Mouse (Mus musculus) midbrain, embryonic 11.5 days (tissue): ENCODE results near the gene Prpf18. TPM values are rescaled to one million over a fixed set of nuclear protein-coding genes. Genes with fewer than 3 reads are reported as not detected.

Experiments used
- ATAC-seq: fragments of 200-750 bp; cut with Nextera tagmentation; 2 replicates; pipeline ENCODE4 v1.8.0; 2017; ENCODE audit warnings: moderate TSS enrichment, moderate library complexity; ENCODE audit not compliant: low FRiP score
- DNase-seq: peaks from one replicate; pipeline ENCODE4 v3.0.0; 2015; ENCODE audit warnings: low spot score; ENCODE audit errors: missing footprints
- H3K27ac ChIP-seq: fragments of 300-500 bp; sonication (generic); 2 replicates; pipeline ENCODE4 v1.5.1; 2014; ENCODE audit warnings: low read depth, low read length
- H3K27me3 ChIP-seq: fragments of 300-500 bp; sonication (generic); 2 replicates; pipeline ENCODE4 v1.6.1; 2014; ENCODE audit warnings: mild to moderate bottlenecking, low read length, moderate library complexity, mixed read lengths; ENCODE audit not compliant: control insufficient read depth, insufficient read depth
- H3K36me3 ChIP-seq: fragments of 300-500 bp; sonication (generic); 2 replicates; pipeline ENCODE4 v1.6.1; 2014; ENCODE audit warnings: mild to moderate bottlenecking, low read length, moderate library complexity, mixed read lengths; ENCODE audit not compliant: control insufficient read depth, insufficient read depth
- H3K4me1 ChIP-seq: fragments of 300-500 bp; sonication (generic); 2 replicates; pipeline ENCODE4 v1.6.1; 2014; ENCODE audit warnings: low read length; ENCODE audit not compliant: control insufficient read depth, insufficient read depth
- H3K4me2 ChIP-seq: fragments of 300-500 bp; sonication (generic); 2 replicates; pipeline ENCODE4 v1.6.1; 2014; ENCODE audit warnings: mild to moderate bottlenecking, moderate library complexity
- H3K4me3 ChIP-seq: fragments of 300-500 bp; sonication (generic); 2 replicates; pipeline ENCODE4 v1.5.1; 2014; ENCODE audit warnings: low read depth, low read length
- H3K9ac ChIP-seq: fragments of 300-500 bp; sonication (generic); 2 replicates; pipeline ENCODE4 v1.6.1; 2014; ENCODE audit warnings: low read length
- H3K9me3 ChIP-seq: fragments of 300-500 bp; sonication (generic); 2 replicates; pipeline ENCODE4 v1.6.1; 2016; ENCODE audit warnings: low read length; ENCODE audit not compliant: control insufficient read depth
- WGBS: fragments of 180-500 bp; shearing (Covaris S2); extraction: QIAGEN DNeasy Blood & Tissue Kit; methylation state at CpG from one replicate; pipeline ENCODE4 v1.1.7; 2014; 5-methylcytosine and 5-hydroxymethylcytosine counted together
- polyA plus RNA-seq: library from polyadenylated mRNA; unstranded; fragments of >200 nt; fragmentation: Nextera tagmentation; extraction: Ambion mirVana; gene quantifications from 2 replicates; pipeline ENCODE4 v1.2.1, GENCODE M21; 2014

The Prpf18 gene
- polyA plus RNA-seq, 1 experiment from 2014 or later = 44.4 TPM

DNA sequence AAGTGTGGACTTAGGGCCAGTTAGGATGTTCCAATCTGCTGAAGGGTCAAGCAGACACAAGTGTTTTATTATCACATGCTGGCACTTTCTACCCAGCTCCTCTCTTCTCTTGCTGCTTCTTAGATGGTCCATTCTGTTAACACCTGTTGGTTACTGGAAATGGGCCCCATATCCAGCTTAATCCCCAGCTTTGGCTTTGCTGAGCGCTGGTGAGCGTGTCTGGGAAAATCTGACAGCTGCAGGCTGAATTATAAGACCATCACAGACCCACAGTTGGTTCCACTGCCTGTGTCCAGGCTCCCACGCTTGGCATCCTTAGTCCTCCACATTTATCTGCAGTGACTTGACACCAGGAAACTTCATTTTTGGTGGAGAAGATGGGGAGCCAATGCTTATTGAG, 45.4 kb downstream of the Prpf18 start:
- no peak overlapping the region for H3K4me2 ChIP-seq
- WGBS = 92% methylated on average over 3 of the region's 3 CpGs

DNA sequence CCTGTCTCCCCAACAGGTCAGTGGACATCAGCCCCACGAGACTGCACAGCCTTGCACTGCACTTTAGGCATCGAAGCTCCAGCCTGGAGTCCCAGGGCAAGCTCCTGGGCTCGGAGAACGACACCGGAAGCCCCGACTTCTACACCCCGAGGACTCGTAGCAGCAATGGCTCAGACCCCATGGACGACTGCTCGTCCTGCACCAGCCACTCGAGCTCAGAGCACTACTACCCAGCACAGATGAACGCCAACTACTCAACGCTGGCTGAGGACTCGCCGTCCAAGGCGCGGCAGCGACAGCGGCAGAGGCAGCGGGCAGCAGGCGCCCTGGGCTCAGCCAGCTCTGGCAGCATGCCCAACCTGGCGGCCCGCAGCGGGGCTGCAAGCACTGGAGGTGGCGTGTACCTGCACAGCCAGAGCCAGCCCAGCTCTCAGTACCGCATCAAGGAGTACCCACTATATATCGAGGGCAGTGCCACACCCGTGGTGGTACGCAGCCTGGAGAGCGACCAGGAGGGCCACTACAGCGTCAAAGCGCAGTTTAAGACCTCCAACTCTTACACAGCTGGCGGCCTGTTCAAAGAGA, 48.5 kb downstream of the Prpf18 start:
- Histone ChIP-seq H3K4me3 (no peak overlapping the region), H3K27ac (no peak overlapping the region), H3K4me2 (no peak overlapping the region), H3K36me3 (peaks cover 34% of the 10 kb centered on the region), H3K27me3 (no peaks in the 10 kb centered on the region), H3K4me1 (no peaks in the 10 kb centered on the region; the same call in 1 of the 2 replicates), H3K9me3 (no peaks in the 10 kb centered on the region), H3K9ac (no peak overlapping the region)
- 88% methylated on average over 33 of the region's 33 CpGs for WGBS
- no peak; the same call in 1 of the 2 replicates for ATAC-seq
- no peak for DNase-seq

More for the DNA sequence above, 45.4 kb downstream of the Prpf18 start:
- H3K4me3 ChIP-seq = no peak overlapping the region
- no peak for DNase-seq
- no peaks in the 10 kb centered on the region for H3K27me3 ChIP-seq
- H3K4me1 ChIP-seq = no peaks in the 10 kb centered on the region
- H3K36me3 ChIP-seq = peaks cover 39% of the 10 kb centered on the region
- H3K9me3 ChIP-seq = no peaks in the 10 kb centered on the region
- no peak overlapping the region for H3K9ac ChIP-seq
- ATAC-seq = no peak
- no peak overlapping the region for H3K27ac ChIP-seq

DNA sequence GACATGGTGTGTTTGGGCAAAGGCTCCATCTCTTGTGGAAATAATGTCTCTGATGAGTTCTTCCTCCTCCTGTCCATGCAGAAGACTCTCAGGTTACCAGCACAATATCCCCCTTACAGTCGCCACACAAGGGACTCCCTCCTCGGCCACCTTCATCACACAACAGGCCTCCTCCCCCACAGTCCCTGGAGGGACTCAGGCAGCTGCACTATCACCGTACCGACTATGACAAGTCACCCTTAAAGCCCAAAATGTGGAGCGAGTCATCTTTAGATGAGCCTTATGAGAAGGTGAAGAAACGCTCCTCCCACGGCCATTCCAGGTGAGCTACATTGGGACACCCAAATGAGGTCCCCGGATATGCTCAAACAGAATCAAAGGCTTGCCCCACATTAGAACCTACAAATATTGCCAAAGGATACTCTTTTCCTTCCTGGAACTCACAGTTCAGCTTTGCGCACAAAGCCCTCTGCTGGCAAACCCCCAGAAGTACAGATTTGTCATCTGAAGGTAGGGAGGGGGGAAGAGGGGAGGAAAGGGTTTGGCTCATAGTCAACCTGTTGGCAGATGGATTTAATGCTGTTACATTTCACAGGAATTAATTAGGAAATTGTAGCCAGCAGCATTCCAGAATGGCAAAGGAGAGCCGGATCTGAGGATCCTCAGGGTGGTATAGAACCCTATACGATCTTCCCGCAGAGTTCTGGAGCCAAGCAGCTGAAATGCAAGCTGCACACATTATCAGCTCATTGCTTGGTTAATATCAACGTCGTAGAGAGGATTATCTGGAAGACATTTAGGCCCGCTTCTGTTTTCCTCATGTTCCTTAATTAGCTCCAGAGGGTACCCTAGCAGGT, 50.7 kb downstream of the Prpf18 start:
- no peak overlapping the region for H3K27ac ChIP-seq
- DNase-seq (peak; percentile 88), ATAC-seq (0 out of 2 replicates have a peak, but pooled peaks have one; percentile 30)
- no peaks in the 10 kb centered on the region; the same call in 1 of the 2 replicates for H3K4me1 ChIP-seq
- H3K9ac ChIP-seq = no peak overlapping the region
- H3K27me3 ChIP-seq = no peaks in the 10 kb centered on the region
- H3K4me3 ChIP-seq = no peak overlapping the region
- no peaks in the 10 kb centered on the region for H3K9me3 ChIP-seq
- no peak overlapping the region for H3K4me2 ChIP-seq
- 67% methylated on average over 15 of the region's 15 CpGs for WGBS
- H3K36me3 ChIP-seq = peaks cover 33% of the 10 kb centered on the region

DNA sequence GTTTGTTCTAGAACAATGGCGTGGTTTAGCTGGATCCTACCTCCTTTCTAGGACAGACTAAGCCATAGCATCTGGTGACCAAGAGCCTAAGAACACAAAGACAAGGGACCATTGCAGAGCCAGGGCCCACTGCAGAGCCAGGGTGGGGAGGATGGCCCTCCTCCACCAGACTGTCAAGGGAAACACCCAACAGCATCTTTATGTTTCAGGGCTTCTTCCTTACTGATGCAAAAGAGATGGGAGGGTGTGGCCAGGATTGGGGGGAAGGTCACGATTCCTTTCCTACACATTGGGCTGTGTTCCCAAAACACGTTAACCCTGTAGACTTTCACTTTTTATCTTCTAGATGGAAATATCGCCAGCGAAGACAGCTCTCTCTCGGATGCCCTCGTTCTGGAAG, 54.9 kb downstream of the Prpf18 start:
- WGBS = 92% methylated on average over 7 of the region's 7 CpGs
- no peak for ATAC-seq

DNA sequence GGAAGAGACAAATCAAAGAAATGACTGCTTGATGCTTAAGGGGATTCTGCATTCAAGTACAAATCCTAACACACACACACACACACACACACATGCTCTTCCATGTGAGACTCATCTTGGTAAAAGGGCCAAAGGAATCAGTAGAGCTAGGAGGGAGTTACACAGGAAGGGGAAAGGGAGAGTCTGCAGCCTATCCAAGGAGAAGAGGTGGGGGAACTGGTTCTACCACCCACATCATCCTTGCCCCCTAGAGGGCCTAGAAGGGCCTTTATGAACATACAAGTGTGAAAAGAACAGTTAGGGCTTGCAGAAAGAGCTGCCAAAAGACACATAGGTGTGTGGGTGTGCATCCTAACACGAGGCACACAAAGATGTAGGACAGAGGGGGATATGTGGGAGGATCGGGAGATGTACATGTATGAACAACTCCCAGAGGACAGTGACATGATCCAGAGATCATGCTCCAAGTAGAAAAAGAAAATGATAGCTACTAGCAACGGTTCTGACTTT, 58.0 kb downstream of the Prpf18 start:
- H3K4me1 ChIP-seq = no peaks in the 10 kb centered on the region
- DNase-seq = no peak
- no peak overlapping the region for H3K9ac ChIP-seq
- H3K27ac ChIP-seq = no peak overlapping the region
- no peak overlapping the region for H3K4me2 ChIP-seq
- H3K27me3 ChIP-seq = no peaks in the 10 kb centered on the region
- no peaks in the 10 kb centered on the region for H3K9me3 ChIP-seq
- ATAC-seq = no peak
- H3K4me3 ChIP-seq = no peak overlapping the region
- 94% methylated on average over 3 of the region's 3 CpGs for WGBS
- H3K36me3 ChIP-seq = peaks cover 33% of the 10 kb centered on the region

More for the DNA sequence above, 54.9 kb downstream of the Prpf18 start:
- H3K4me1 ChIP-seq = no peaks in the 10 kb centered on the region; the same call in 1 of the 2 replicates
- H3K9me3 ChIP-seq = no peaks in the 10 kb centered on the region
- DNase-seq = no peak
- no peak overlapping the region for H3K9ac ChIP-seq
- no peak overlapping the region for H3K27ac ChIP-seq
- no peak overlapping the region for H3K4me2 ChIP-seq
- no peak overlapping the region for H3K4me3 ChIP-seq
- no peaks in the 10 kb centered on the region for H3K27me3 ChIP-seq
- H3K36me3 ChIP-seq = peaks cover 32% of the 10 kb centered on the region

DNA sequence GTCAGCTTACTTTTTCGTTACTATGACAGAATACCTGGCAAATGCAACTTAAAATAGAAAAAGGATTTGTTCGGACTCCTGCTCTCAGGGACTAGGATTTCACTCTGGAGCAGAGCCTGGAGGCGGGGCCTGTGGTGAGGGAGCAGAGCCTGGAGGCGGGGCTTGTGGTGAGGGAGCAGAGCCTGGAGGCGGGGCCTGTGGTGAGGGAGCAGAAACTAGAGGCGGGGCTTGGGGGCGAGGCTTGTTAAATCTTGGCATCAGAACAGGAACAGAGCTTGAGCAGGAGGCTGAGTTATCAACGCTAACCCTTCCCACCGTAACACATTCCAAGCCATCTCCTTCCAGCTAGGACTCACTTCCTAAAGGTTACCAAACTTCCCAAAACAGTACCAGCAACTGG, 58.5 kb downstream of the Prpf18 start:
- Histone ChIP-seq H3K4me1 (no peaks in the 10 kb centered on the region), H3K4me2 (no peak overlapping the region), H3K4me3 (no peak overlapping the region), H3K9me3 (no peaks in the 10 kb centered on the region), H3K27me3 (no peaks in the 10 kb centered on the region), H3K9ac (no peak overlapping the region), H3K36me3 (peaks cover 33% of the 10 kb centered on the region), H3K27ac (no peak overlapping the region)
- ATAC-seq = peak; percentile 74
- no peak for DNase-seq
- 38% methylated on average over 9 of the region's 9 CpGs for WGBS

DNA sequence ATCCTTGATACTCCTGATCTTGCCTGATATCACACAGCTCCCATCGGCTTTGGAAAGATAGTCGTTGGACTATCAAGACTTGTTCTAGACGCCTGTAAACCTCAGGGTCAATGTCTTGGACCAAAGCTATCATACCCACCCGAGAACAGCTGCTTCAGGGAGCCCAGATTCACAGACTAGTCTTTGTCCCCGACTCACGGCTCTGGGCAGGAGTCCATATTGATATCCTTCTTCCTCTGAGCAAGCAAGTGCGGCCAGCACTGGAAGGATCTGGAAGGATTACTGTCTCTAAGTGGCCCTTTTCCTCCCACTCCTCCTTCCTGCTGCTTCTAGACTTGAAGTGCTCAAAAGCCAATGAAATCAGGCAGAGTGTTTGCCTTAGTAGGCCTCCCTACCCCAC, 59.2 kb downstream of the Prpf18 start:
- ATAC-seq (no peak), DNase-seq (no peak)
- no peak overlapping the region for H3K4me3 ChIP-seq
- WGBS = 95% methylated on average over 7 of the region's 7 CpGs
- H3K27me3 ChIP-seq = no peaks in the 10 kb centered on the region
- no peaks in the 10 kb centered on the region for H3K4me1 ChIP-seq
- peaks cover 33% of the 10 kb centered on the region for H3K36me3 ChIP-seq
- H3K4me2 ChIP-seq = no peak overlapping the region
- H3K9me3 ChIP-seq = no peaks in the 10 kb centered on the region
- no peak overlapping the region for H3K9ac ChIP-seq
- no peak overlapping the region for H3K27ac ChIP-seq

DNA sequence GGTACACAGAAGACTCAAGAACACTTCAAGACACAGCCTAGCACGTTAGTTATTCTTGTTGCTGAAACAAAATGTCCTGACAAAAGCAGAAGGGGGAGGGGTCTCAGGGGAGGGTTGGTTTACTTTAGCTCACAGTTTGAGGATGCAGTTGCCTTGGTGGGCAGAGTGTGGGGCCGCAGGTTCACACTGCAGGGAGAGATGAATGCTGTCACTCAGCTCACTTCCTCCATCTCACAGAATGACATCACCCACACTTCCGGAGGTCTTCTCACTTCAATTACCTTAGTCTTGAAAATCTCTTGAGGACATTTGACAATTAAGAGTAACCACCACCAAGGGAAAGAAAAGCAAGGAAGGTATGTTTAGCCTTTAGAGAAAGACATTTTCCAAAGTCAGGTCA, 60.3 kb downstream of the Prpf18 start:
- H3K9me3 ChIP-seq = no peaks in the 10 kb centered on the region
- H3K36me3 ChIP-seq = peaks cover 24% of the 10 kb centered on the region
- H3K9ac ChIP-seq = no peak overlapping the region
- no peaks in the 10 kb centered on the region for H3K27me3 ChIP-seq
- ATAC-seq (no peak), DNase-seq (no peak)
- WGBS = 84% methylated on average over 3 of the region's 3 CpGs
- H3K4me2 ChIP-seq = no peak overlapping the region
- H3K4me1 ChIP-seq = no peaks in the 10 kb centered on the region
- H3K4me3 ChIP-seq = no peak overlapping the region
- no peak overlapping the region for H3K27ac ChIP-seq
